Mouse (Mus musculus) megakaryocyte, embryonic 14.5 days (primary cell): ENCODE data around the gene Pik3cd.

Experiments used
- FLI1 ChIP-seq: IDR thresholded peaks from 2 replicates; pipeline ENCODE4 v1.6.1; 2012; ENCODE audit warnings: low read length, inconsistent platforms, mixed read lengths
- GATA1 ChIP-seq: IDR thresholded peaks from 3 replicates; pipeline ENCODE4 v1.6.1; 2012; ENCODE audit warnings: mixed read lengths, low read length, inconsistent platforms, borderline replicate concordance

DNA sequence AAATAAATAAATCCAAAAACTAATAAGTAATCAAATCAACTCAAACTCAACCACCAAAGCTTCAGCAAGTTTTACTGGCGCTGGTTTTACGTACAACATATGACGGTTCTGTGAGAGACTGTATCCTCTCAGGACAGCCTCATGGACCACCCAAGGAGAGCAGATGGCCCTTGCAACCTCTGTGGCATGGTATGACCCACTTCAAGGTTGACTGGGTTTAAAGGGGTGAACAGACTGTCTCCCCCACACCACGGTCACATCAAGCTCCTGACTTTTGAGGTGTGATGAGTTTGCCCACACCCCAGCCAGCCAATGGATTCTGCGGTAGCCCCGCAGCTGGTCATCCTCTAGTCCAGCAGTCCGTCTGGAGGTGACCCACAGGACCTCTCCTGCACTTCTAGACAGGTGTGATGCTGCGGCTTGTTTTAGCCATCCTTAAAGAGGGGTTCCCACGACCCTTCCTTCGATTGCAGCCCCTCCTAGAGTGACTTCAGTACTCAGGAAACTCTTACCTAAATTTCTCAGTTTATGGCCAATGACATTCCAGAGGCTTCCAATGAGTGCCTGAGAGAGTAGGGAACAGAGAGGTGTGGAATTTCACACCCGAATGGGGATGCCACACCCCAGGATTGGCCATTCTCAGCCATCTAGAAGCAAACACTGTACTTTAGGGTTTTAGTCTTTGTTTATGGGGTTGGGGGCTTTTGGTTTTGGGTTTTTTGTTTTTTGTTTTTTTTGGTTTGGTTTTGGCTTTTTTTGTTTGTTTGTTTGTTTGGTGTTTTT, 17.3 kb downstream of the Pik3cd start:
- TF ChIP-seq FLI1 (no peak), GATA1 (no peak)
